Mouse (Mus musculus) midbrain, postnatal 0 days (tissue): ENCODE data around the gene Topaz1. TPM values are rescaled to one million over a fixed set of nuclear protein-coding genes. Genes with fewer than 3 reads are reported as not detected.

Experiments
- ATAC-seq: fragments of 200-750 bp; cut with Nextera tagmentation; 2 replicates; pipeline ENCODE4 v1.8.0; 2017; ENCODE audit warnings: moderate number of reproducible peaks, mild to moderate bottlenecking, moderate TSS enrichment, moderate library complexity; ENCODE audit not compliant: low FRiP score
- DNase-seq: peaks from one replicate; pipeline ENCODE4 v3.0.0-alpha.2; 2015; ENCODE audit warnings: low spot score
- H3K27ac ChIP-seq: fragments of 300-500 bp; sonication (generic); 2 replicates; pipeline ENCODE4 v1.5.1; 2014; ENCODE audit warnings: low read depth, mild to moderate bottlenecking, low read length, mixed read lengths
- H3K27me3 ChIP-seq: fragments of 300-500 bp; sonication (generic); 2 replicates; pipeline ENCODE4 v1.6.1; 2014; ENCODE audit warnings: low read length, control low read depth, mixed read lengths; ENCODE audit not compliant: insufficient read depth
- H3K36me3 ChIP-seq: fragments of 300-500 bp; sonication (generic); 2 replicates; pipeline ENCODE4 v1.6.1; 2014; ENCODE audit warnings: low read length, control low read depth, mixed read lengths; ENCODE audit not compliant: insufficient read depth
- H3K4me1 ChIP-seq: fragments of 300-500 bp; sonication (generic); 2 replicates; pipeline ENCODE4 v1.6.1; 2014; ENCODE audit warnings: mild to moderate bottlenecking, control low read depth, antibody characterized with exemption, low read length, mixed read lengths; ENCODE audit not compliant: insufficient read depth
- H3K4me2 ChIP-seq: fragments of 300-500 bp; sonication (generic); 2 replicates; pipeline ENCODE4 v1.6.1; 2014; ENCODE audit warnings: low read depth, mild to moderate bottlenecking, low read length, mixed read lengths; ENCODE audit not compliant: poor library complexity, severe bottlenecking
- H3K4me3 ChIP-seq: fragments of 300-500 bp; sonication (generic); 2 replicates; pipeline ENCODE4 v1.5.1; 2014; ENCODE audit warnings: low read depth, mild to moderate bottlenecking, low read length, moderate library complexity
- H3K9ac ChIP-seq: fragments of 300-500 bp; sonication (generic); replicated peaks from 2 replicates; pipeline ENCODE4 v1.6.1; 2014; ENCODE audit warnings: mild to moderate bottlenecking, low read length, moderate library complexity, mixed read lengths; ENCODE audit not compliant: poor library complexity, severe bottlenecking
- H3K9me3 ChIP-seq: fragments of 300-500 bp; sonication (generic); 2 replicates; pipeline ENCODE4 v1.6.1; 2016; ENCODE audit warnings: low read length, control low read depth
- CTCF ChIP-seq: IDR thresholded peaks from 2 replicates; pipeline ENCODE4 v1.5.1; 2016; ENCODE audit warnings: antibody characterized with exemption, mild to moderate bottlenecking
- WGBS: fragments of 180-500 bp; shearing (Covaris S2); extraction: QIAGEN DNeasy Blood & Tissue Kit; methylation state at CpG from one replicate; pipeline ENCODE4 v1.1.7; 2014; 5-methylcytosine and 5-hydroxymethylcytosine counted together
- polyA plus RNA-seq: library from polyadenylated mRNA; unstranded; fragments of >200 nt; fragmentation: Nextera tagmentation; extraction: Ambion mirVana; gene quantifications from 2 replicates; pipeline ENCODE4 v1.2.1, GENCODE M21; 2015
- total RNA-seq: library from RNA; depleted of rRNA; stranded (reverse); fragments of >200 nt; gene quantifications from 2 replicates; pipeline ENCODE4 v1.2.3, GENCODE M21; 2014

Topaz1 gene
- total and polyA plus RNA-seq, 2 experiments from 2014 or later, result not detected

DNA sequence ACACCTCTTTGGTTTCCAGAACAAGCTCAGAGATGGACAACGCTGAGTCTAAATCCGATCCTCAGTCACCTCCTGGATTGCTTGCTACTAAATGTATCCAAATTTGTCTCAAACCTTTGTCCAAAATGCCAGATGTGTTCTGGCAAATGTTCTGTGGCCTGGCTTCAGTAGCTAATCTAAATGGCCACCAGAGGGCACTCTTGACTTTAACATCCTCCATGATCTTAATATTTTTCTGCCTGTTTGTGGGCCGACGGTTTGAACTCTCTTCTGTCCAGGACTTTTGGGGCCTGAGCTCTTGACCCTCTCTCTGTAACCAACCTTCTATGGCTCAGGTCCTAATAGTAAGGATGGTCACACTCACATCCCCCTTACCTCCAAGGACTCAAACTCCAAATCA, 10.4 kb upstream of the Topaz1 start:
- no peak overlapping the region for H3K9ac ChIP-seq
- peaks cover 8% of the 10 kb centered on the region; the same call in 1 of the 2 replicates for H3K27me3 ChIP-seq
- peak; percentile 82 for TF ChIP-seq CTCF
- DNase-seq (peak; percentile 85), ATAC-seq (no peak)
- no peak overlapping the region for H3K4me3 ChIP-seq
- H3K4me2 ChIP-seq, result no peak overlapping the region
- H3K9me3 ChIP-seq, result no peaks in the 10 kb centered on the region
- H3K36me3 ChIP-seq, result no peaks in the 10 kb centered on the region
- H3K4me1 ChIP-seq, result no peaks in the 10 kb centered on the region
- 25% methylated on average over 4 of the region's 4 CpGs for WGBS
- H3K27ac ChIP-seq, result no peak overlapping the region

DNA sequence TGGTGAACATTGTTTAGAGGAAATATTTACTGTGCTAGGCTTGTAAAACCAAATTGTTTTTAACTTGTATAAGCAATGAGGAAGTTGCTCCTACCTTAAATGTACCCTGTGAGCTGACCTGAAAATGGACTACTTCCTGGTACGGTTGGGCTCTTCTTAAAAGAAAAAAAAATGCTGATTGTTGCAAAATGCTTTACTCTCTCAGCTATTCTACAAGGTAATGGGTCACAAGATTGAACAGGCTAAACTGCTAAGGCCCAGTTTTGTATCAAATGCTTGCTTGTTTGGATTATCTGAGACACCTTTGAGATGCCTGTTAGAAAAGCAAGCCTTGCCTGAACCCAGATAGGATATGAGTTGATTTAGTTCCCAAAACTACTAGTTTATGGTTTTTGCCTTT, 1.3 kb upstream of the Topaz1 start:
- H3K9me3 ChIP-seq, result no peaks in the 10 kb centered on the region
- no peak overlapping the region for H3K27ac ChIP-seq
- H3K27me3 ChIP-seq, result no peaks in the 10 kb centered on the region
- DNase-seq (no peak), ATAC-seq (no peak)
- TF ChIP-seq CTCF, result no peak
- WGBS, result 94% methylated on average over 1 of the region's 1 CpGs
- H3K36me3 ChIP-seq, result no peaks in the 10 kb centered on the region
- no peak overlapping the region for H3K4me2 ChIP-seq
- H3K4me3 ChIP-seq, result no peak overlapping the region
- H3K9ac ChIP-seq, result no peak overlapping the region
- no peaks in the 10 kb centered on the region for H3K4me1 ChIP-seq

- H3K4me1 ChIP-seq, result no peaks in the 10 kb centered on the region
- H3K9ac ChIP-seq, result no peak overlapping the region
- no peak overlapping the region for H3K4me2 ChIP-seq
- no peak overlapping the region for H3K4me3 ChIP-seq
- no peak overlapping the region for H3K27ac ChIP-seq
- H3K9me3 ChIP-seq, result no peaks in the 10 kb centered on the region
- TF ChIP-seq CTCF, result no peak
- no peak for DNase-seq
- 43% methylated on average over 2 of the region's 2 CpGs for WGBS
- no peaks in the 10 kb centered on the region for H3K27me3 ChIP-seq
- no peaks in the 10 kb centered on the region for H3K36me3 ChIP-seq
- ATAC-seq, result no peak
These were observed 10.5 kb downstream of the Topaz1 start for GRCm38 (mm10) chr9:122757614-122758013.

GRCm38 (mm10) chr9:122760111-122760510, 13.0 kb downstream of the Topaz1 start:
- no peak overlapping the region for H3K4me2 ChIP-seq
- H3K27me3 ChIP-seq, result no peaks in the 10 kb centered on the region
- ATAC-seq (no peak), DNase-seq (no peak)
- H3K9me3 ChIP-seq, result no peaks in the 10 kb centered on the region
- TF ChIP-seq CTCF, result no peak
- no peak overlapping the region for H3K27ac ChIP-seq
- H3K9ac ChIP-seq, result no peak overlapping the region
- no peak overlapping the region for H3K4me3 ChIP-seq
- H3K36me3 ChIP-seq, result no peaks in the 10 kb centered on the region
- no peaks in the 10 kb centered on the region for H3K4me1 ChIP-seq

- Histone ChIP-seq H3K36me3 (no peaks in the 10 kb centered on the region), H3K9me3 (no peaks in the 10 kb centered on the region), H3K4me2 (no peak overlapping the region), H3K27ac (no peak overlapping the region), H3K4me1 (no peaks in the 10 kb centered on the region), H3K27me3 (no peaks in the 10 kb centered on the region), H3K9ac (no peak overlapping the region), H3K4me3 (no peak overlapping the region)
- ATAC-seq, result no peak
- DNase-seq, result no peak
- WGBS, result 84% methylated on average over 5 of the region's 5 CpGs
- TF ChIP-seq CTCF, result no peak
These were observed 38.1 kb downstream of the Topaz1 start for GRCm38 (mm10) chr9:122785231-122785630.

GRCm38 (mm10) chr9:122786534-122786933, 39.4 kb downstream of the Topaz1 start:
- no peak overlapping the region for H3K9ac ChIP-seq
- TF ChIP-seq CTCF, result no peak
- H3K27me3 ChIP-seq, result no peaks in the 10 kb centered on the region
- WGBS, result 90% methylated on average over 1 of the region's 1 CpGs
- no peaks in the 10 kb centered on the region for H3K4me1 ChIP-seq
- DNase-seq (no peak), ATAC-seq (no peak)
- H3K27ac ChIP-seq, result no peak overlapping the region
- H3K4me3 ChIP-seq, result no peak overlapping the region
- H3K9me3 ChIP-seq, result no peaks in the 10 kb centered on the region
- no peaks in the 10 kb centered on the region for H3K36me3 ChIP-seq
- H3K4me2 ChIP-seq, result no peak overlapping the region
